Mouse (Mus musculus) liver, adult 10 weeks (tissue): ENCODE data around the gene Net1. TPM values are rescaled to one million over a fixed set of nuclear protein-coding genes. Genes with fewer than 3 reads are reported as not detected.

ENCODE experiments used
- polyA plus RNA-seq: library from polyadenylated mRNA; stranded (reverse); fragments of 350-450 nt; fragmentation: Illumina TruSeq; extraction: RNeasy Lipid Tissue Mini Kit (QIAGEN cat#74804); gene quantifications from one replicate; pipeline ENCODE4 v1.2.3, GENCODE M21; 2014; ENCODE audit warnings: low read depth, low replicate concordance

The Net1 gene
- polyA plus RNA-seq = 142 TPM

DNA sequence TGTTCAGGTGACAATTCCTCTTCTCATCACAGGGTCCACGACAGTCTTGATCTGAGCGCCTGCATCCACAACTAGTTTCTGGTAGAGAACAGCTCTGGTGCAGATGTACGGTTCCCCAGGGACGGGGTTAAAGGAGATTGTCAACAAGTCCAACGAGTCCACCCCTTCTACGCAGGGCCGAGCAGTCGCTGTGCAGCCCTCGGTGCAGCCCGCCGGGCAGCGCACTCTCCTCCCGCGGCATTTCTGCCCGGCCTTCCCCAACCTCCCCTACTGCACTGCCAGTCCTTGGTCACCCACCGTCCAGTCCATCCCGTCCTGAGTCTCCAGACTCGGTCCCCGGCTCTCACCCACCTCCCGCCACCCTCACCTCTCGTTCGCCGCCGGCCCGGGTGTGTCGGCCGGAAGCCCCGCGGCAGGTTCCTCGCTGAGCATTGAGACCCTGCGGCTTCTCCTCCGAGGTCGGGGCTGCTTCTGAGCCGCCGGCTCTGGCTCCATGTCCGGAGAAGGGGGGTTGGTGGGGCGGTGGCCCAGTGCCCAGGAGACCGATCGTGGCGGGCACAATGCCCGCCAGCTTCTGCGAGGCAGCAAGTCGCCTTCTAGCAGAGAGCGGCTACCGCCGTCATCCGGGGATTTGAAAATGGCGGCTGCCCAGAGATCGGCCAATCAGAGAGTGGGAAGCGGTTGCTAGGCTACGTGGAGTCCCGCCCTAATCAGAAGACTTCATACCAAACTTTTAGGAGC is at the start of gene Net1, which contains the start of gene Tubal3:
Gene Net1 (minus strand): TSS at position 650 of the 741 bp plus-strand sequence.
Gene Tubal3 (plus strand): TSS at position 704 of the 741 bp plus-strand sequence.

DNA sequence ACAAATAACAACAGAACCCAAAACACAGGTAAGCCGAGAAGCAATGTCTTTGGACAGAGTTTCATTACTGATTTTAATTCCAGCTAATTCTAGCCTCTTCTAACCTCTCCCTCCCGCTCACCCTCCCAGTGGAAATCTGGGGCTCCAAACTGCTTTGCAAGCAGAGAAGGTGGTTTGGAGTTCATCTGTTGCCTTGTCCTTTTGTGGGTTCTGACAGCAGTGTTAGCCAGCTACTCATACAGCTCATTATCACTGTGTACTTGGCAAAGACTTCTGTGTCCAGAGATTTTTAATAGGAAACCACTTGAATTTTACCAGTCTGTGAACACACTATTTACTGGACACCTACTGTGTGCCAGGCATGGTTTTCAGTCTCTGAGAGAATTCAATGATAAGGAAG is 27.2 kb upstream of the Net1 start, which contains the start of gene Ucn3:
Gene Ucn3 (minus strand): TSS at position 101 of the 400 bp plus-strand sequence.

DNA sequence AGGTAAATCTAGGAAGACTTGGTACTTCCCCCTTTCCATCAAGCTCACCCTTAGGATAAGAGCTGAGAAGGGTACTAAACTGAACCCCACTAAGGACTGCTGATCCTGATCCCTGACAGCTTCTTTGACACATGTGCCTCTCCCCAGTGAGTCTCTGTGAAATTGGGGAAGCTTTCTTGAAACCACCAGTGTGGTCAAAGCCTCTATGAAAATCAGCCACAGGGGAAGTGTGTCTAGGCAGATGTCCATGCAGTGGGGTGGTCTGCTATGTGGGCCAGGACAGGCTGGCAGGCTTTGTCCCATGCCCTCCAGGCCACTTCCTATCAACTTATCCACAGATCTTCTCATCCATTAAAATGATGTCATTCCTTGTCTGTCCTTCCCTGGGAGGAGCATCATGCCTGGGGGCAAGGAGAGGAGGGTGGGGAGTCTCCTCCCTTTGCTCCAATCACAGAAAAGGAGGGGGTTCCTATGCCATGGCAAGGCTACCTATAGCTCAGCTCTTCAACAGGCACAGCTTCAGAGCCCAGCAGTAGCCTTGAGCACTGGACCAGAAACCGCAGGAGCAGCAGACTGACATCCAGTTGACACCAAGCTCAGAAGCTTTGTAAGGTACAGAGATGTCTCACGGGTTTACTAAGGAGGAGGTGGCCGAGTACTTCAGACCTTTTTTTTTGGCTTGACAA is 64.2 kb downstream of the Net1 start, which contains the start of gene Calm5:
Gene Calm5 (plus strand): TSS at position 526 of the 686 bp plus-strand sequence.

DNA sequence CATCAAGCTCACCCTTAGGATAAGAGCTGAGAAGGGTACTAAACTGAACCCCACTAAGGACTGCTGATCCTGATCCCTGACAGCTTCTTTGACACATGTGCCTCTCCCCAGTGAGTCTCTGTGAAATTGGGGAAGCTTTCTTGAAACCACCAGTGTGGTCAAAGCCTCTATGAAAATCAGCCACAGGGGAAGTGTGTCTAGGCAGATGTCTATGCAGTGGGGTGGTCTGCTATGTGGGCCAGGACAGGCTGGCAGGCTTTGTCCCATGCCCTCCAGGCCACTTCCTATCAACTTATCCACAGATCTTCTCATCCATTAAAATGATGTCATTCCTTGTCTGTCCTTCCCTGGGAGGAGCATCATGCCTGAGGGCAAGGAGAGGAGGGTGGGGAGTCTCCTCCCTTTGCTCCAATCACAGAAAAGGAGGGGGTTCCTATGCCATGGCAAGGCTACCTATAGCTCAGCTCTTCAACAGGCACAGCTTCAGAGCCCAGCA is 80.7 kb downstream of the Net1 start, which contains the start of gene Calm4:
Gene Calm4 (plus strand): TSS at position 446 of the 496 bp plus-strand sequence.

Other genes with a start within 250 kb of the Net1 start
- not detected for gene Calml3, start 113.9 kb downstream of the Net1 start, polyA plus RNA-seq
- gene Calm4, start 80.5 kb downstream of the Net1 start, polyA plus RNA-seq = not detected
- gene Calm5, start 64.0 kb downstream of the Net1 start, polyA plus RNA-seq = not detected
- gene Tubal3, start 54 bp upstream of the Net1 start, polyA plus RNA-seq = not detected
- gene Ucn3, start 27.1 kb upstream of the Net1 start, polyA plus RNA-seq = not detected
- gene Akr1c14, start 130.8 kb upstream of the Net1 start, polyA plus RNA-seq = 819 TPM
- gene Akr1c18, start 232.4 kb upstream of the Net1 start, polyA plus RNA-seq = 1.5 TPM